Mouse (Mus musculus) adrenal gland, adult 8-10 months (tissue): ENCODE data around the gene 5730409E04Rik. TPM values are rescaled to one million over a fixed set of nuclear protein-coding genes. Genes with fewer than 3 reads are reported as not detected.

Source experiments
- DNase-seq: peaks from one replicate; pipeline ENCODE4 v3.0.0; 2022
- total RNA-seq, 4 experiments: library from RNA; stranded (reverse); gene quantifications; 2 replicates each; pipeline ENCODE4 v1.2.4; 2022

5730409E04Rik gene
- total RNA-seq, result 10 to 100 TPM; 17.6 to 23.7 (median 20.0) TPM

DNA sequence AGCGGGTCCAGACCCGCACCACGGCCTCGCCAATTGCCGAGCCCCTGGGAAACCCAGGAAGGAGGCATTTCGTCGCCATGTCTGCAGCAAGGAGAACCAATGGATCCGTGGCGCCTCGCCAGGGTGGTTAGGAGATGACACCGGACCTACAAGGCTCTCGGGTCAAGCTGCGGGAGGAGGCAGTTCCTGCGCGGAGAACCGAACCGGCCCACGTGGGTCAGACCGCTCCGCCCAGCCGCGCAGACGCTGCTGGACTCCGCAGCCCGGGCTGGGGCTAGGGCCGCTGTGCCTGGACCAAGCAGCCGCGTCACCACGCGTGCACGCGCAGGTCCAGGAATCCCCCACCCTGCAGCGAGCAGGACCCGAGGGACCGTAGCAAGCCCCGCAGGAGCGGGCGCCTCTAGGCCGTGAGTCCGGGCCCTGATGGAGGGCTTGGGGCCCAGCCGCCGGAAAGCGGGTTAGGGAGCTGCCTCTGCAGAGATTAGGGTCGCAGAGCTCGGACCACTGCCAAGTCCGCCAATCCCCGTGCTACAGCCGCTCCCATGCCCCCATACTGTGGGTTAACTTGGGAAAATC is at the start of gene 5730409E04Rik:
Gene 5730409E04Rik (plus strand): TSS at position 213 of the 576 bp plus-strand sequence.
- DNase-seq, result peak; percentile 88

DNA sequence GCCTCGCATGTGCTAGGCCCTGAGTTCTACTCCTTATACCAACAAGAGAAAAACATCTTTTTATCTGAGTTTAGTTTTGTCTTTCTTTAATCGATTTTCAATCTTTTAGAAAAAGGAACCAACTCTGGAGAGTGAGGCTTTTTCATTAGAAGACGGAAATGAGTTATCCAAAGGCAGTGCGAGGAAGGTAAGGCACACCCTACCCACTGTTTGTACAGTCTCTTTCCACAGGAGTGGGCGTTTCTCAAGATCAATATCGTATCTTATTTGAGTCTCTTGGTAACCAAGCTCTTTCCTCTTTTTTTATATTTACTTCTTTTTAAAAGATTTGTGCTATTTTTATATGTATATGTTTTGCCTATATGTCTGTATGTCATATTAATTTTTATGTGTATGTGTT is 45.8 kb upstream of the 5730409E04Rik start:
- DNase-seq, result no peak

DNA sequence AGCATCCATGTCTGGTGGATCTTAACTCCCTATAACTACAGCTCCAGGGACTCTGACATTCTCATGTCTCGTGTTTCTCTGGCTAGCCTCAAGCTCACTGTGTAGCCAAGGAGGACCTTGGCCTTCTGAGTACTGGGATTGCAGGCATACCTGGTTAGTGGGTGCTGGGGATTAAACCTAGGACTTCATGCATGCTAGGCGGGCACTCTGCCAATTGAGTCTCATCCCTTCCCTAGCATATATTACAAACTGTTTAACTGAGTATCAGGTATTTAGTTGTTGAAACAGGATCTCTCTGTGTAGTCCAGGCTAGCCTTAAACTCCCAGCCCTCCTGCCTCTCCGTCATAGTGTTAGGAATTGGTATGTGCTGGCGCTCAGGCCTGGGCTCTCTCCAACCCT is 42.4 kb upstream of the 5730409E04Rik start:
- no peak for DNase-seq

DNA sequence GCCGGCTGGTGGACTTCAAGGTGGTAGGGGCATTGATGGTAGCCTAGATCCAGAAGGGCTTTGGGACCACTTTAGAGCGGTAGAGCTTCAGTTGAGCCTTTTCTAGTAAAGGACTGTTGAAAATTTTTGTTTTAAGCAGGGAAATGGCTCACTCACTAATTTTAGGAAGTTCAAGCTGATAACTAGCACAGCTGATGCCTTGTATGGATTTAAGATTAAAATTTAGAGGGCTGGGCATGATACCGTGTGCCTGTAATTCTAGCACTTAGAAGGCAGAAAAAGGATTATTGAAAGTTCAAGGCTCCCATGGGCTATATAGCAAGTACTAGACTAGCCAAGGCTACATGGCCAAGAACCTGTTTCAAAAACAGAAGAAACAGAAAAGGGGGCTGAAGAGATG is 39.8 kb upstream of the 5730409E04Rik start:
- DNase-seq, result no peak

DNA sequence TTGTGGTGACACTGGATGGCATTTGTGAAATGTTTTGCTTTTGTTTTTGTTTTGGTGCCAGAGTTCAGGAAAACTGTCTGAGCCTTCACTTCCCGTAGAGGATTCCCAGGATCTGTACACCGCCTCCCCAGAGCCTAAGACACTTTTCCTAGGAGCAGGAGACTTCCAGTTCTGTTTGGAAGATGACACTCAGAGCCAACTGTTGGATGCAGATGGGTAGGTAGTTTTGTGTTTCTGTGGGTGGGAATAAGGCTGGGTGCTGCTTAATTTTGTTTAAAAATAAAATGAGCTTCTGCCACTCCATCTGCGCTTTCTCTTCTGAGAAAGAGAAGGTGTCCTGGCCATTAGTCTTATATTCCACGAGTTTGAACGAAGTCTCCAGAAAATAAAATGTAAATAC is 33.3 kb upstream of the 5730409E04Rik start:
- no peak for DNase-seq

DNA sequence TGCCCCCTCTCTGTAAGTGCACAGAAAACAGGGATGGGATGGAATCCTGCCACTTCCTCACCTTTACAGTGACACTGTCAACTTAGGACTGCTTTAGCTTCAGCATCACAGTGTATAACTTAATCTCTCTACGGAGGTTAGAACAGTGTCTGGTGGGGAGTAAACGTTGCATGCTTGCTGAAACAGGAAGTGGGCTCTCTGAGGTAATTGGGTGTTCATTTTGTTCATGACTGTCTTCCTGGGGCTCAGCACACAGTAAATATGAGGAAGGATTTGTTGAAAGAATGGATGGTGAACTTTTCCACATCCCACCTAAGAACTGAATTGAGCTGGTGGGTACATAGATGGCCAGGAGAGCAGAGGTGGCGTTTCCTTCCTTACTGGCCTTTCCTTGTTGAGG is 31.7 kb upstream of the 5730409E04Rik start:
- no peak for DNase-seq

DNA sequence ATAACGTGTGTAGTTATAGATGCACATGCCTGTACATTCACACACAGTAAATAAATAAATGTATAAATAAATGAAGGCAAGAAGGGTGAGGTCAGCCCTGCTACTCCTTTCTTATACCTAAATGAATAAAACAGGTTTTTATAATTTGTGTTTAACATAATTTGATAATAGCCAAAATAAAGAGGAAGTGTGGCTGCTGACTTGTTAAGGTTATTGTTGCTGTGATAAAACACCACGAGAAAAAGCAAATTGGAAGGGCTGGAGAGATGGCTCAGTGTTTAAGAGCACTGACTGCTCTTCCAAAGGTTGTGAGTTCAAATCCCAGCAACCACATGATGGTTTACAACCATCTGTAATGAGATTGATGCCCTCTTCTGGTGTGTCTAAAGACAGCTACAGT is 30.5 kb upstream of the 5730409E04Rik start:
- DNase-seq, result no peak

DNA sequence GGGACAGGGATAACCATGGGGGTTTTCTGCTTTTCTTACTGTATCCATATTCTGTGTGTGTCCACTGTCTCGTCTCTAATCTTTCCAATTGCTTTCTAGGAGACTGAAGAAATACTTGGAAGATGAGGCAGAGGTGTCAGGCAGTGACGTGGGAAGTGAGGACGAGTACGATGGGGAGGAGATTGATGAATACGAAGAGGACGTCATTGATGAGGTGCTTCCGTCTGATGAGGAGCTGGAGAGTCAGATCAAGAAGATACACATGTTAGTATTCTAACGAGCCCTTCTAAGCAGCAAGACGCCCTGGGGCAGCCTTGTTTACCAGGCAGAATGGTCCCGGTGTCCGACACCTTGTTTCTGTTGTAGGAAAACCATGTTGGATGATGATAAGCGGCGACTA is 23.9 kb upstream of the 5730409E04Rik start:
- DNase-seq, result no peak

DNA sequence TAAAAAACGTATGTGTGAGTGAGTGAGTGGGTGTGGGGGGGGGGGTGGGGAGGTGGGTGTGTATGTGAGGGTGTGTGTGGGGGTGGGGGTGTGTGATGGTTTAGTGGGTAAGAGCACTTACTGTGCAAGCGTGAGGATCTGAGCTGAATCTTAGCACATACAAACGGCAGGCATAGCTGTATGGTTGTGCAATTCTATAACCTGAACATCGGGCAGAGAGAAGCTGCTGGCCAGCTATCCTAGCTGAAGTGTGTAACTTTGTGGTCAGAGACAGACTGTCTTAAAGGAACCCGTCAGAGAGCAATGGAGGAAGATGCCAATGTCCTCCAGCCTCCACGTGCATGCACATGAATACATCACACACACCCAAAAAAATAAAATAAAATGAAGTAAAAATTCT is 17.6 kb upstream of the 5730409E04Rik start:
- DNase-seq, result no peak

DNA sequence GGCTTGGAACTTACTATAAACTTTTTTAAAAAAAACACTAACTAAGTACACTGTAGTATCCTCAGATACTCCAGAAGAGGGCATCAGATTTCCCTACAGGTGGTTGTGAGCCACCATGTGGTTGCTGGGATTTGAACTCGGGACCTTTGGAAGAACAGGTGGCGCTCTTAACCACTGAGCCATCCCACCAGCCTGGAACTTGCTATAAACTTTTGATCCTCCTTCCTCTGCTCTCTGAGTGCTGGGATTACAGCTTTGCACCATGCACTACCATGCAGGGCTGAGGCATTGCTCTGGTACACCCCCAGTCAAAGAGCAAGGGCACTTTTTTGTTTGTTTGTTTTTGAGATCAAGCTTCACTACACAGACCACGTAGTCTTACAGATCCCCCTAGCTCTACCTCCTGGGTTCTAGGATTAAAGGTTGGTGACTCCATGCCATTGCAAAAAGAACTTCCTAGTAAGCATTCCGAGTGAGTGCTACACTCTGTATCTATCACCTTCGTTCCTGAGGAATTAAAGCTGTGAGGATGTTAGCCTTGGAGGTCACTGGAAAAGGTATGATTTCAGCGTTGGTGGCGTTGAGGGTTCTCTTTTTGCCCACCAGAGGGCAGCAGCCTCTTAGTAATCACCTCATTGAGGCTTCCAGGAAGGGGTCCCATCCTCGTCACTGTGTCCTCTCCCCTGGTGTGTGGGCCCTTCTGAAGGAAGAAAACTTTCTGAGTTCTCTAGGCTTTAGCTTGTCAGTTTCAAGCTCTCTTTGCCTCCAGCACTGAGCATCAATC is 9.5 kb upstream of the 5730409E04Rik start:
- DNase-seq, result no peak

DNA sequence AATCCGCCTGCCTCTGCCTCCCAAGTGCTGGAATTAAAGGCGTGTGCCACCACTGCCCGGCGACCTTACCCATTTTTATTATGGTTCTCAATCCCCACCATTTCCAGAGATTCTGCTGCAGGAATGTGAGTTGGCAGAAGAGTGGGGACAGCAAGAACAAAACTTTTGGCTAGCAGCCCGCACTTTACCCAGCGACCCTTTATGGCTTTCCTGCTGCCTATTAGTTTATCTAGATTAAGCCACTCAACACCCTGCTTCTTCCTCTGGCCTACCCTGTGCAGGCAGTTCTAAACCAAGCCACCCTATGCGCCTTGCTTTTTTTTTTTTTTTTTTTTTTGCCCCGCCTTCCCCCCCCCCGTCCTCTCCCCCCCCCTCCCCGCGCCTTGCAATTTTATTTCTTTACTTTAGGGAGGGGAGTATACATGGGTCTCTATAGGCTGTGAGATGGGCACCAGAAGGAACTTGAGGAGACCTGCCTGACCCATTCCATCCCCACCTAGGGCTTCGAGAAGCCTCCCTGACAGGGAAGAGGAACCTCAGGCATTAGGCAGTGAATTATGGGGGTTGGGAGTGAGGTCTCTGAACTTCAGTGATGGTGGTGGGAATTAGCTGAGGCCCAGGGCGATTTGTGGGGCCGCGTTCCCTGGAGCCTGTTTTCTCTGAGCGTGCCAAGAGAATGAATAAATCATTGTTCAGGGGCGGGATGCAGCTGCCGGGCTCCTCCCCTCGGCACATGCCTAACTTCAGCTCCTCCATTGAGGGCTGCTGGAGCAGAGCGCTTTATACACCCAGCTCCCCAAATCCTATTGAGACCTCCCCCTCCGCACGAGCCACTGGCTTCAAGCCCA is 7.8 kb upstream of the 5730409E04Rik start:
- DNase-seq, result peak; percentile 28

DNA sequence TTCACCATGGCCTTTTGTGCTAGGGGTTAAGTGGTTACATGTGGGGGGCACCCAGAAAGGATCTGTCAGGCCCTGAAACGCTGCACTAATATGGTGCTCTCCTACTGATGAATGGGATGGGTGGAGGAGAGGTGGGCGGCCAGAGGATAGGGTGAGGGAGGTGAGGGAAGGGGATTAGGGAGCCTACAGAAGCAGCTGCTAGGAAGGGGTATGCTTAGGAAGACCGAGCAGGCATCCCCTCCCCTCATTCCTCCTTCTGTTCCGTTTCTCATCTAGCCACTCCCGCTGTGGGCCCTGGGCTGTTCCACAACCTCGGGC is 7.2 kb upstream of the 5730409E04Rik start:
- no peak for DNase-seq

DNA sequence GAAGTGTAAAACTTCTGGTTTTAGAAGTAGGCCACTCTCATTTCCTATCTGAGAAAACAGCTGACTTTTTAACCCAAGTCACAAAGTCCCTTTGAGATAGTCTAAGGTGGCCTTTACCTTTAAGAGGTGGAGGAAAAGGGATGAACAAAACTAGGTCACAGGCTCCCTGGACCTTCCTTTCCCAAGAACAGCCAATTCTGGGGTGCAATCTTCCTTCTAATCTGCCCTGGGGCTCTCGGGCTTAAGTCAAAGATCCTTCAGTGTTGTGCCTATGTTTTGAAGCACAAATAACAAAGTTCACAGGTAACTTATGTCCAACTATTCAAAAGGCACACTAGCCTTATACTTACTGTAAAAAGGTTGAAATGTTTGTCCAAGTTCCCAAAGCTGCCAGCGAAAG is 5.5 kb upstream of the 5730409E04Rik start:
- DNase-seq, result no peak

DNA sequence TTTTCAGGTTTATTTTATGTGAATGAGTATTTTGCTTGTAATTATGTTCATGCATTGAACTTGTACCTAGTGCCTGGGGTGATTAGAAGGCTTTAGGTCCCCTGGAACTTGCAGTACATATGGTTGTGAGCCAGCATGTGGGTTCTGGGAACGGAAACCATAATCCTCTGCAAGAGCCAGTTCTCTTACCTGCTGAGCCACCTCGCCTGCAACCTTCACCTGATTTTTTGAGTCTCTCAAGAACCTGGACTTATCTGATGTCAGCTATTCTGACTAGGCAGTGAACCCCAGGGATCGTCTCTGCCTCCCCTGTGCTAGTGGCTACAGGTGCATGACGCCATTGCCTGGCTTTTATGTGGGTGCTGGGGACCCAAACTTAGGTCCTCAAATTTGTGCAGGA is 3.9 kb upstream of the 5730409E04Rik start:
- DNase-seq, result no peak

DNA sequence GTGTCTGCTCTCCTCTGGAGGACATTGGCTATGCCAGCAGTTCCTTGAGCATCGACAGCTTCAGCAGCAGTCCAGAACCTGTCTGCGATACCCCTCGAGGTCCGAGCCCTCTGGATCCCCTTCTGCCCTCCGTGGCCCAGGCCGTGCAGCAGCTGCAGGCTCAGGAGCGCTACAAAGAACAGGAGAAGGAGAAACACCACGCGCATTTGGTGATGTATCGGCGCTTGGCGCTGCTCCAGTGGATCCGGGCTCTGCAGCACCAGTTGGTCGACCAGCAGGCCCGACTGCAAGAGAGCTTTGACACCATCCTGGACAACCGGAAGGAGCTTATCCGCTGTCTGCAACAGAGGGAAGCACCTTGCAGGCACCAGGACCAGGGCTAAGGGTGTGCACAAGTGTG is 2.4 kb downstream of the 5730409E04Rik start:
- DNase-seq, result no peak

DNA sequence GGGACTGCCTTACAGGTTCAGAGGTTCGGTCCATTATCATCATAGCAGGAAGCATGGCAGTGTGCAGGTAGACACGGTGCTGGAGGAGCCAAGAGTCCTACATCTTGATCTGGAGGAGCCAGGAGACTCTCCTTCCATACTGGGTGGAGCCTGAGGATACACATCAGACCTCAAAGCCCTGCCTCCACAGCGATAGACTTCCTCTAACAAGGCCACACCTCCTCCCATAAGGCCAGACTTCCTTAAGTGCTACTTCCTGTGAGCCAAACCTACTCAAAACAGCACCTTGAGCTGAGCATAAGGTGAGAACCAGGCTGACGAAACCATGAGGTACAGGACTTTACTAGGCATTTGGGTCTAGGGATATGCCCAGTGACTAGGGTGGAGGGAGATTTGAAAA is 6.7 kb downstream of the 5730409E04Rik start:
- no peak for DNase-seq

DNA sequence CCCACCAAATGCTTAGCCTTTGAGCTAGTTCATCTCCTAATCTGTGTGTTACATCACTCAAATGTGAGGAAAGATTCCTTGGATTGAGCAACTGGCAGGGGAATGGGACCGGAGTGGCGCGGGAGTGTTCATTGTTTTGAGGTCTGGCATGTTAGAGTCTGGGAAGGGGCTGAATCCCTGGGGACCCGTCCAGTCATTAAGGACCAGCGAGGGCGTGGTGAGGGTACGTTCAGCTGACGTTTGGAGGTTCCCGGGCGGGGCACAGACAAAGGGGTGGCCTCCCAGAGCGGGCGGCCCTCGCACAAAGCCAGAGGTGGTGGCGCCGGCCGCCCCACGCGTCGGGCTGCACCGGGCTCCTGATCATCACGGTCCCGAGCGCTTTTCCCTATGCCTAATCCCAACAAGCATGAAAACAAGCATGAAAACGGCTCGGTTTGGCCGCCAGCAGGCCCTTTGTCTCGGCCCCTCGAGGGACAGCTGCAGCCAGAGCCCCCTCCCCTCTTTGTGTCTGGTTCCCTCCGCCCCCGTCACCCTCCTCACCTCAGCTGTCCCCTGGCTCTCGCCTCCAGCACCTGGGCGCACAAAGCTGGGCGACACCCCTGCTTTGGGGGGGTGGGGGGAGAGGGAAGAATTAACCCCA is 10.2 kb downstream of the 5730409E04Rik start:
- DNase-seq, result no peak

DNA sequence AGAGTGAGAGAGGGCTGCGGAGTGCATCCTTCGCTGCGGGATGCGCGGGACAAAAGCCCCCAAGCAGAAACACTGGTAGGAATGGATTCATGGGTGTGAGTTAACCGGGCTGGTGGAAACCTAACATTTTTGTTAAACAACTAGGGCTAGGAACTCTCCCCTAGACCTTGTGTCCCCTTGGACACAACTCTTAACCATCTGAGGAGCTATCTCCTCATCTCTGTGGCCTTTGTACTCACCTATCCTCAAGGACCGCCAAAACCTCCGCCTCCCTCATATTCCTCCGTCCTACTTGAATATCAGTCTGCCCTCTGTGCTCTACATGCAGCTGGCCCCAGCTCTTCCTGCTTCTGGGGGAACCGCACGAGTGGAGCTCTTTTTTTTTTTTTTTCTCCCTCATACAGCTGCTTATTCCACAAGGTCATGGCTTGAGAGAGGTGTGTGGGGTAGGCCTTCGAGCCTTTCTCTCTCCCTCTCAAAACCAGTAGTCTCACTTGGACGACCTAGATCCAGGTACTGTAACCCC is 10.8 kb downstream of the 5730409E04Rik start:
- DNase-seq, result no peak

DNA sequence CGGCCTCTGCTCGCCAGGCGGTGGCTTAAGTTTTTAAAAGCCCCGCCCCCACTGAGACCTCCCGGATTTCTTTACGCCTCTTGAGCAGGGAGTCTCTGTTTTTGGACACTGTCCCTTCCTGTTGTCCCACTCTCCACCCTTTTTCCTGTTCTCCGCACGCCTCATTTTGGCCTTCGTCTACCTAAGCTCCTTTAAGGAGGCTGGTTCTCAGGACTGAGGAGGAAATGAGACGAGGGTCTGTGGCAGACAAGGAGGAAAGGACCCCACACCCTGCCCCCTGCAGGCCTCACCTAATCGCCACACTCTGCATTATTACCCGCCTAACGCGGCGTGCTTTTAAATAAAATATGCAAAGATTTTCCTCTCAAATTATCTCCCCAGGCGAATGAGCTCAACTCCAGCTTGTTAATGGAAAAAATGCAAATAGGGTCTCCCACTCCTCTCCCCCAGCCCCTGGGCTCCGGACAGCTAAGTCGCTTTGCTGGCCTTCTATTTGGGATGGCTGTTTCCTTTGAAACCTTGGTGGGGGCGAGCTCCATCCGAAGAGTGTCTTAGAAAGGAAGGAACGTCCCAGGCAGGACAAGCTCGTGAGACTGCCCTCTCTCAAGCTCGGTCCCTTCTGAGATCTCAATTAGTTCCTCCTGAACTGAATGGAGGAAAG is 17.5 kb downstream of the 5730409E04Rik start:
- no peak for DNase-seq

DNA sequence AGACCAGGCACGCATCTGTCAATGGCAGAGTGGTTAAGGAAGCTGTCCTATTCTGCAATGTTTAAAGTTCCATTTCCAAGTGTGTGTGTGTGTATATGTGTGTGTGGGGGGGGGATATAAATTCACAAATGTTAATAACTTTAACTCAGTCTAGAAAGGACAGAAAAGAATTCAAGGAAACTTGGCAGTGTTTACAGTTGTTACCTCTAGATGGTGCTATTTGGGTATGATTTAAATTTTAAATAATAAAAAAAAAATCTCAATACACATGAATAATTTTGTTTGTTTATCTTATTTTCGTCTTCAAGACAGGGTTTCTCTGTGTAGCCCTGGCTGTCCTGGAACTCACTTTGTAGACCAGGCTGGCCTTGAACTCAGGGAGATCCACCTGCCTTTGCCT is 22.3 kb downstream of the 5730409E04Rik start:
- DNase-seq, result no peak

DNA sequence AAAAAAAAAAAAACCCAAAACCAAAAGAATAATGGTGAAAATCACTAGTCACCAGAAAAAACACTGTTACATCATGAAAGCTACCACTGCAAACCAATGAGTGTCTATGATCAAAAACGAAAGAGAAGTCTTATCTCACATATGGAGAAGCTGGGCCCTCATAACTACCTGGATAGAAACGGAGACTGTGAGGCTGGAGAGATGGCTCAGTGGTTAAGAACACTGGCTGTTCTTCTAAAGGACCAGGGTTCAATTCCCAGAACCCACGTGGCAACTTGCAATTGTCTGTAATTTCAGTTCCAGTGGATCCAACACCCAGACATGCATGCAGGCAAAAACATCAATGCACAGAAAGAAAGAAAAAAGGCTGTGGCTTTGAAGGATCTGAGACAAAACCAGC is 23.1 kb downstream of the 5730409E04Rik start:
- DNase-seq, result no peak

DNA sequence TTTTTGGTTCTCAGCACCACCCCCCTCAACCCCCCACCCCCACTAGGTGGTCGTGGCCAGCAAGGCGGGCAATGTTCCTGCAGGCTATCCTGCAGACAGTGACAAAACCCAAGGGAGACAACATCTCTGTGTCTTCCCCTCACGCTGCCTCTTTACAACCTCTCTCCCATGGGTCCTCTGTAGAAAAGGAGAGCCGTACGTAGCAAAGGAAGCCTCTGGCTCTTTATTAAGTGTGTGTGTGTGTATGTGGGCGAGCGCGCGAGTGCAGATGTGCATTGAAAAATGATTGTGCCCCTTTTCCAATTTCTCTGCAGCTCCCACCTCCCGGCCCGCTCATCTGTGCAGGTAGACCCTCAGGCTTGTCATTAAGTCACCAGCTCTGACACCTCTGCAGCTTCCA is 26.7 kb downstream of the 5730409E04Rik start:
- no peak for DNase-seq
